Mouse (Mus musculus) heart, postnatal 10 days (tissue): ENCODE data around the gene Dop1b. TPM values are rescaled to one million over a fixed set of nuclear protein-coding genes. Genes with fewer than 3 reads are reported as not detected.

Experiments
- DNase-seq, 2 experiments: peaks; one replicate each; pipeline ENCODE4 v3.0.0; 2021
- intact Hi-C: fragments of 180-260 bp; cut with DNase I; formaldehyde crosslinking; loops from one replicate; pipeline ENCODE4 v1.15.1; 2025
- total RNA-seq, 2 experiments: library from RNA; stranded (reverse); gene quantifications; 2 replicates each; pipeline ENCODE4 v1.2.3; 2021

Dop1b gene
- total RNA-seq, 2 experiments from 2014 or later = 16.5 to 20.9 TPM

- intact Hi-C loops = loop anchor here (5.0 kb wide), 2 partner anchors 153 to 173 kb away; no protein-coding TSS in a partner anchor
- no peak for DNase-seq
Observed at GRCm38 (mm10) chr16:93789971-93790755, 78.5 kb downstream of the Dop1b start.

DNA sequence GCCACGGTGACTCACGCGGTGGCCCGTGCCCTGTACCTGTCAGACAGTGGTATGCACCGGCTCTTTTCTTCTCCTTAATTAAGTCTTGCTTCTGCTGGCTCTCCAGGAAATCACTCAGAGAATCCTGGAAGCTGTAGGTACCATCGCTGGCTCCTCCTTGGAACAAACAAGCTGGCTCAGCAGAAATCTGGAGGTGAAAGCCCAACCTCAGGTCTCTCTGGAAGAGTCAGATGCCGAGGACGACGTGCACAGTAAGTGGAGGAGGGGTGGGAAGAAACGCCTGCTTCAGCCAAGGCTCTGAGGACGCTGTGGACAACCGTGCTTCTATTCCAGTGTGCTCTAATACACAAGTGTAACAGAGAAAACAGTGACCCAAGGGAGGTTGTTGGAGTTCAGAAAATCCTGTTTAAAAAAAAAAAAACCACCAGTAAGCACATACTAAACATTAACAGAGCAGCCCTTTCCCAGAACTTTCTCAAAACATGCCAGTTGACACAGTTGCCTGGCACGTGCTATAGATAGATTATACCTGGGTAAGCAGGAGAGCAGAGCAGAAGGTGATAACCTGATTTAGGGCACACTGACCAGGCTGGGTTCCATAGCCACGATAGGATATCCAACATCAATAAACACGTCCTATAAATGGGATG, 81.4 kb downstream of the Dop1b start:
- intact Hi-C loops = no loop called here
- no peak for DNase-seq

- no peak for DNase-seq
- intact Hi-C loops = no loop called here
Observed at GRCm38 (mm10) chr16:93794845-93795244, 83.1 kb downstream of the Dop1b start.

- intact Hi-C loops = no loop called here
- no peak for DNase-seq
Observed at GRCm38 (mm10) chr16:93795391-93795790, 83.7 kb downstream of the Dop1b start.

- intact Hi-C loops = no loop called here
- DNase-seq = peak; percentile 52
Observed at GRCm38 (mm10) chr16:93797021-93797840, 85.5 kb downstream of the Dop1b start.

DNA sequence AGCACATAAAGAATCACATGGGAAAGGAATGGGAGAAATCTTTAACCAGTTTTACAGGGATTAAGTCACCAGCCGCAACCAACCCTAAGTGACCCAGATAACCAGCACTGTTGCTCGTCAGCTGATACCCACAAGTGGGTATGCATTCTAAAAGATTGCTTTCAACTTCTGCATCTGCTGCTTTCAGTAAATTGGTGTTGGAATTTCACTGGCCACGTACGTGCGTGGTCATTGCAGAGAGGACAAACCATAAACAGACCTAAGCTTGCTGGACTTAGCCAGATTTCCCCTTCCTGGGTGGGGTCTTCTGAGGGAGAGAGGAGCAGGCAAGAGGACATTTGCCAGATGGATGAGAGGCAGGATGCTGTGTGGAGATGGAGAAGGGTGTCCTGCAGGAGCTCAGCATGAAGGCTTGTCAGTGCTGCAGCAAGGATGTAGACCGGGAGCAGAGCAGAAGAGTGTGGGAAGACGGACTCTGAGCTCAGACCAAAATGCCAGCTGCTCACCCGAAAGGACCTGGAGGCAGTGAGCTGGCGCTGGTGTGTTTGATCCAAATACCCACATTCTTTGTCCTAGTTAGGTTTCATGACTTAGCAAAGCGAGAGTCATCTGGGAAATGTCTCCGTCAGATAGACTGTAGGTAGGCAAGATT, 86.3 kb downstream of the Dop1b start:
- no peak for DNase-seq
- intact Hi-C loops = no loop called here

- DNase-seq = no peak
- intact Hi-C loops = no loop called here
Observed at GRCm38 (mm10) chr16:93798623-93799022, 86.9 kb downstream of the Dop1b start.

- intact Hi-C loops = no loop called here
- DNase-seq = no peak
Observed at GRCm38 (mm10) chr16:93799071-93799470, 87.4 kb downstream of the Dop1b start.

GRCm38 (mm10) chr16:93799936-93800335, 88.2 kb downstream of the Dop1b start:
- DNase-seq = no peak
- intact Hi-C loops = no loop called here

DNA sequence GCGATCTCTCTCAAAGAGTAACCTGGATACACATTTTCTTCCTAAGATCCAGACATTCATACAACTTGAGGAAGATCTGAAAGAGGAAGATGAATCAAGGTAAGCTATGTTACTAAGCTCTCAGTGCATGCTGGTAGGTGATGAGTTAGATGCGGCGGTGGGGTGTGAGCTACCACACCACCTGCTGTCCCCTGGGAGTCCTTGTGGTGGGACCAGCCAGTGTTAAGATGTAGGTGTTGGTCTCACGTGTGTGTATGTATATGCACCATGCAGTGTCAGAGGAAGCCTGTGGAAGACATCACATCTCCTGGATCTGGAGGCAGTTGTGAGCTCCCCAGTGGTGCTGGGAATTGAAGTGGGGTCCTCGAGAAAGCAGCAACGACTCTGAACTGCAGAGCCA, 95.5 kb downstream of the Dop1b start:
- intact Hi-C loops = no loop called here
- DNase-seq = no peak

GRCm38 (mm10) chr16:93807961-93808554, 96.4 kb downstream of the Dop1b start:
- intact Hi-C loops = no loop called here
- peak; percentile 76 for DNase-seq

- intact Hi-C loops = no loop called here
- peak; percentile 77 to 83 for DNase-seq
Observed at GRCm38 (mm10) chr16:93815856-93816736, 104.4 kb downstream of the Dop1b start.

GRCm38 (mm10) chr16:93816861-93817260, 105.2 kb downstream of the Dop1b start:
- peak in 1 of 2 experiments; percentile 48 for DNase-seq

GRCm38 (mm10) chr16:93817371-93817770, 105.7 kb downstream of the Dop1b start:
- DNase-seq = no peak
- intact Hi-C loops = no loop called here

More at GRCm38 (mm10) chr16:93816861-93817260, 105.2 kb downstream of the Dop1b start:
- intact Hi-C loops = no loop called here

- intact Hi-C loops = no loop called here
- no peak for DNase-seq
Observed at GRCm38 (mm10) chr16:93818691-93819324, 107.1 kb downstream of the Dop1b start.

DNA sequence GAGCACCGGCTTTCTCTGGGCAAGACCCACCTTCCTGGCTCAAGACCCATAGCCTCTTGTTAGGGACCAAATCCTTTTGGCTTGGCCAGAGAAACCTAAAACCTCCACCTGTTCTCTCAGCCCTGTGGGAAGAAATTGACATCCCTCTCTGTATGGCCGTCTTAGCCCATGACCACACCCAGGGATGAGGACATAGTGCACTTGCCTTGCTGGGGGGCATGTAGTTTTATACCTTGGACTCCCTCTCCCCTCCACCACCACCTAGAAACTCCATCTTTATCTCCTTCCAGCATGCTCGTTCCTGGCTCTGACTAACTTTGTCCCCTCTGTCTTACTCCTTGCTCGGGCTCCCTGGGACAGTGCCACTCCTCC, 107.6 kb downstream of the Dop1b start:
- intact Hi-C loops = no loop called here
- DNase-seq = no peak

DNA sequence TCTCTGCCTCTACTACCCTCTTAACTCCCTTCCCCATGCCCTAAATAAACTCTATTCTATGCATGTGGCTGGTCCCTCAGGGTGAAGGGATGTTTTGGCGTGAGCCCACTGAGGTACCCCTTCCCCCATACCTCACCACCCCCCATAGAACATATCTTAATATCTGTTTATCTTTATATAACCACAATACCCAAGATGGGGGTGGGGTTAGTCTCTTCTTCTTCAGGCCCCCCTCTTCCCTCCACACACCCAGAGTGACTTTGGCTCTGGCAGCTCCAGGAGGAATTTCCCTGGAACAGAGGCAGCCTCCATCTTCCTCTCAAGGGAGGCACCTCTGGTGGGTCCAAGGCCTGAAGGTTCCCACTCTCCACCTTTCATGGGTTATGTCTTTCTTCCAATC, 108.3 kb downstream of the Dop1b start:
- intact Hi-C loops = no loop called here
- no peak for DNase-seq

DNA sequence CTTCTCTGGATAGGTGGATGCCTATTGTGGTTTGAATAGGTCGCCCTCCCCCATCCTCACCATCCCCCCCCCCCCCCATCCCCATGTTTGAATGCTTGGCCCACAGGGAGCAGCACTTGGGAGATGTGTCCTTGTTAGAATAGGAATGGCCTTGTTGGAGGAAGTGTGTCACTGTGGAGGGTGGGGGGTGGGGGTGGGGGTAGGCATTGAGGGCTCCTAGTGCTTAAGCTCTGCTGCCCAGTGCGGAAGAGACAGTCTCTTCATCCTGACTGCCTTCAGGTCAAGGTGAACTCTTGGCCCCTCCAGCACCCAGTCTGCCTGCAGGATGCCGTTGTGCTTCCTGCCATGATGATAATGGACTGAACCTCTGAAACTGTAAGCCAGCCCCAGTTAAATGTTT, 110.0 kb downstream of the Dop1b start:
- DNase-seq = no peak
- intact Hi-C loops = no loop called here
